Comparison of ENCODE assay signal across 9 mouse cellular contexts in the genomic region with DNA sequence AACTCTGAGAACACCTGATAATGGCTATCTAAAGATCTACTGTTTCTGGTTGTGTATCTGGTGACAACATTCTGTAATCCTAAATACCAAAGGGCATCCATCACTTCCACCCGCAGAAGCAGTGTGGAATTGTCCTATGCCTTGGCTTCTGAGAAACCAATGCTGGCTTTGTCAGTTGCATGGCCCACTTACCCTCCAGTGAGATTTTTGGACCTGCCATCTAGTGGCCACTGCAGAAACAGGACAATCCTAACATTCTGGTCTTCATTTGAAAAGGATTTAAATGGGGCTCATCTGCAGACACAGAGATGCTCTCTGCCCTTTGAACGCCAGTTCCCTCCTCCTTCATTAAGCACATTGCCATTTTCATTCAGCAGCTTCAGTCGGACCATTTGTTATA.
DNase-seq lines count a peak whose midpoint lies in the region; ATAC-seq lines count a peak whose summit lies in the region.
"Had no signal": no experiment of that assay in that cellular context is flagged by ENCODE, and none has a peak within 500 bp of the region (broad histone marks: within the 10 kb centered on the region; RNA-seq: fewer than 3 reads in every experiment).

No protein-coding gene starts in this region.

- H3K9me3 ChIP-seq in hindbrain, embryonic 10.5 days, result no peaks in the 10 kb centered on the region
- no peaks in the 10 kb centered on the region for H3K9me3 ChIP-seq in hindbrain, embryonic 13.5 days
- no peaks in the 10 kb centered on the region for H3K9me3 ChIP-seq in embryonic facial prominence, embryonic 10.5 days

- H3K4me1 ChIP-seq in hindbrain, embryonic 10.5 days (replicated peaks), result no peaks in the 10 kb centered on the region
- no peaks in the 10 kb centered on the region for H3K4me1 ChIP-seq in hindbrain, embryonic 13.5 days (replicated peaks)
- no peaks in the 10 kb centered on the region for H3K4me1 ChIP-seq in embryonic facial prominence, embryonic 10.5 days

- 49% methylated on average over 3 of the region's 3 CpGs for WGBS in hindbrain, embryonic 10.5 days
- 43% methylated on average over 3 of the region's 3 CpGs for WGBS in hindbrain, embryonic 13.5 days
- 52% methylated on average over 3 of the region's 3 CpGs for WGBS in embryonic facial prominence, embryonic 10.5 days

- no peaks in the 10 kb centered on the region for H3K27me3 ChIP-seq in hindbrain, embryonic 10.5 days (ENCODE audit: insufficient read depth, poor library complexity, severe bottlenecking)
- H3K27me3 ChIP-seq in hindbrain, embryonic 13.5 days, result no peaks in the 10 kb centered on the region
- H3K27me3 ChIP-seq in embryonic facial prominence, embryonic 10.5 days (replicated peaks; ENCODE audit: low read depth, poor library complexity, severe bottlenecking), result no peaks in the 10 kb centered on the region

- peak; percentile 15 for DNase-seq in hindbrain, embryonic 10.5 days (ENCODE audit: low spot score)
- peak; percentile 55 for DNase-seq in A20 (ENCODE audit: low read depth, low spot score)
- peak; percentile 34 for DNase-seq in ZHBTc4 (ENCODE audit: low read depth, low spot score)
- DNase-seq in embryonic facial prominence, embryonic 10.5 days (ENCODE audit: low spot score), result peak; percentile 32
- DNase-seq in gastrocnemius, adult 18-20 months (ENCODE audit: low spot score), result no peak
- no peak for DNase-seq in gastrocnemius, adult 8-10 months (ENCODE audit: low spot score in 2 of 2)

- no peak overlapping the region for H3K9ac ChIP-seq in hindbrain, embryonic 13.5 days

- no peaks in the 10 kb centered on the region for H3K36me3 ChIP-seq in hindbrain, embryonic 10.5 days
- no peaks in the 10 kb centered on the region for H3K36me3 ChIP-seq in hindbrain, embryonic 13.5 days
- no peaks in the 10 kb centered on the region for H3K36me3 ChIP-seq in embryonic facial prominence, embryonic 10.5 days (replicated peaks)

- H3K4me3 ChIP-seq in hindbrain, embryonic 10.5 days, result no peak overlapping the region
- no peak overlapping the region for H3K4me3 ChIP-seq in hindbrain, embryonic 13.5 days
- no peak overlapping the region for H3K4me3 ChIP-seq in embryonic facial prominence, embryonic 10.5 days

- no peak overlapping the region for H3K4me2 ChIP-seq in hindbrain, embryonic 13.5 days

- no peak overlapping the region for H3K27ac ChIP-seq in hindbrain, embryonic 10.5 days
- H3K27ac ChIP-seq in hindbrain, embryonic 13.5 days, result no peak overlapping the region
- no peak overlapping the region for H3K27ac ChIP-seq in embryonic facial prominence, embryonic 10.5 days (replicated peaks)
- H3K27ac ChIP-seq: macrophage had no signal

- no peak for ATAC-seq in hindbrain, embryonic 13.5 days (ENCODE audit: low FRiP score)
- 0 out of 2 replicates have a peak, but pooled peaks have one; percentile 57 for ATAC-seq in megakaryocyte-erythroid progenitor cell, adult 5-6 weeks (replicated peaks; ENCODE audit: low FRiP score, low TSS enrichment, poor library complexity, severe bottlenecking)

Comparison
In these comparisons a context has a peak if more than half of its experiments do, and no peak if none do; other contexts are left out.
1. DNase-seq: peak in hindbrain, embryonic 10.5 days (single experiment), A20 (single experiment), ZHBTc4 (single experiment) and embryonic facial prominence, embryonic 10.5 days (single experiment); none in gastrocnemius, adult 18-20 months (single experiment) and gastrocnemius, adult 8-10 months (0 of 2).